Mouse (Mus musculus) brown adipose tissue, adult 24 weeks (tissue): ENCODE data around the gene Ahctf1. TPM values are rescaled to one million over a fixed set of nuclear protein-coding genes. Genes with fewer than 3 reads are reported as not detected.
"Not testable (repeated sequence)": the region's sequence is repeated elsewhere in the genome, so short reads cannot be mapped to it uniquely, and the experiment has no call there.

ENCODE experiments used
- H3K27ac ChIP-seq: fragments of 200-500 bp; replicated peaks from 2 replicates; pipeline ENCODE4 v1.5.1; 2012; ENCODE audit warnings: low read depth, mild to moderate bottlenecking, low read length
- H3K4me1 ChIP-seq: fragments of 200-500 bp; 2 replicates; pipeline ENCODE4 v1.6.1; 2012; ENCODE audit warnings: low read length, mixed read lengths; ENCODE audit not compliant: control insufficient read depth, insufficient read depth, insufficient read length
- H3K4me3 ChIP-seq: fragments of 200-500 bp; 2 replicates; pipeline ENCODE4 v1.5.1; 2012; ENCODE audit warnings: low read depth, mild to moderate bottlenecking, low read length, moderate library complexity; ENCODE audit not compliant: insufficient read depth
- polyA plus RNA-seq: library from polyadenylated mRNA; stranded (reverse); fragments of >200 nt; gene quantifications from 2 replicates; pipeline ENCODE4 v1.2.4, GENCODE M21; 2012; ENCODE audit not compliant: missing spikeins, insufficient read depth, insufficient read length

The Ahctf1 gene
- polyA plus RNA-seq, 1 experiment = 8.3 TPM

- no peak overlapping the region for H3K27ac ChIP-seq
- H3K4me3 ChIP-seq = no peak overlapping the region
- H3K4me1 ChIP-seq = no peaks in the 10 kb centered on the region
Observed at GRCm38 (mm10) chr1:179756477-179756876, 47.0 kb downstream of the Ahctf1 start.

GRCm38 (mm10) chr1:179753006-179753405, 50.5 kb downstream of the Ahctf1 start:
- H3K4me3 ChIP-seq = no peak overlapping the region
- no peak overlapping the region for H3K27ac ChIP-seq
- no peaks in the 10 kb centered on the region for H3K4me1 ChIP-seq

DNA sequence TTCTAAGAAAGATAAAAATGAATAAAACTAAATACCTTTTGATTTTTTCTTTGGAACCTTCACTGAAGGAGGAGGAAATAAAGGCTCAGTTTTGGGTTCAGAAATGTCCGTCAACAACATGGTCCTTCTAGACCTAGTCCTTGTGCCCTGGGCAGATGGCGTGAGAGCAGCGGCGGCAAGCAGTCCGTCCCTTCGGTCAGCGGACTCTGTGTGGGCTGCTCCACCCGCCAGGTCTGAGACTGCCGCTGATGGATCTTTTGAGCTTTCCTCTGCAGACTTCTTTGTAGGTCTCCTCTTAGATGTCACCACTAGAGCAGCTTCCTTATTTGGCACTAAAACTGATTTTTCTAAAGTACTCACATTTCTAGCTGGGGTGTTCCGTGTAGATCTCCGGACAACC, 51.2 kb downstream of the Ahctf1 start:
- no peak overlapping the region for H3K4me3 ChIP-seq
- no peaks in the 10 kb centered on the region for H3K4me1 ChIP-seq
- H3K27ac ChIP-seq = no peak overlapping the region

- no peaks in the 10 kb centered on the region for H3K4me1 ChIP-seq
- H3K27ac ChIP-seq = no peak within 1 kb of the TSS
- no peak within 1 kb of the TSS for H3K4me3 ChIP-seq
Observed at GRCm38 (mm10) chr1:179745171-179745570, 58.3 kb downstream of the Ahctf1 start, which contains the start of gene Kif28. Kif28 (minus strand) TSS chr1:179745271.

DNA sequence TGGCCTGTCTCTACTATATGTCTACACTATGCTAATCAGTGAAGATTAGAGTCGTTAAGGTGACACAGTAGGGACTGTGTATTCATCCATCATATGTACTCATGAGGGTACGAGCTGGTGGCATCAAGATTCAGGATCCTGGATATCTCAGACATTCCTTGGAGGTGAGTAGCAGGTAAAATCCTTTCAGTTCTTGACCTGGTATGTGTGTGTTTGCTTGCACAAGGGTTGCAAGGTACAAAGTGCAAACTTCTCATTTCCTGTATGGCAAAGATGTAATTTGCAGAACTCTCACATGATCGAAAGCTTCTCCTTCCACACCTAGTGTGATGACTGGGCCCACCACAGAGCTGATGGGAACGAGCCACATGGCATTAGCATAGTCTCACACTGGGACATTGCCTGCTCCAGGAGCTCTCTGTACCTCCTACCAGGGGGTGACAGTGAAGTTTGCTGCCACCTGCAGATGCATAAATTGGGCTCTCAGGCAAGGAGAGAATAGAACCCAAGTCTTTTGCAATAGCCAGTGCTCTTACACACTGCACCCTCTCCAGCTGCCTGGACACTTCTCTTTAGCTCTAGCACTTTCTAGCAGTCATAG, 59.8 kb downstream of the Ahctf1 start:
- Histone ChIP-seq H3K27ac (no peak overlapping the region), H3K4me3 (no peak overlapping the region), H3K4me1 (no peaks in the 10 kb centered on the region)

GRCm38 (mm10) chr1:179736483-179736882, 67.0 kb downstream of the Ahctf1 start:
- Histone ChIP-seq H3K4me1 (no peaks in the 10 kb centered on the region), H3K27ac (no peak overlapping the region), H3K4me3 (no peak overlapping the region)

GRCm38 (mm10) chr1:179734500-179735474, 68.7 kb downstream of the Ahctf1 start:
- H3K4me1 ChIP-seq = no peaks in the 10 kb centered on the region
- H3K27ac ChIP-seq = no peak overlapping the region
- no peak overlapping the region for H3K4me3 ChIP-seq

DNA sequence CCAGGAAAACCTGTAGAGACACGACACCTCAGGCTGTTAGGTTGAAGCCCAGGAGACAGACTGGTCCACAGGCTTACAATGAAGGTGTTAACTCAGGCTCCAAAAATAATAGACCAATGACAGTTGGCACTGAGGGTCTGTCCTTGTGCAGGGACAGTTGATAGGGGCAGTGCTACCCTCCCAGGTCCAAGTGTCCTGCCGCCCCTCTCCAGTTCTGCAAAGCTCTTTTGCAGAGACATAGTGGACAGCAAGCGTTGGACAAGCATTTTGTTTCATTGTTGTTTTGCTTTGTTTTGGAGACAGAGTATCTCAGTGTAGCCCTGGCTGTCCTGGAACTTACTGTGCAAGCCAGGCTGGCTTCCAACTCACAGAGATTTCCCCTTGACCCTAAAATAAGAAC, 72.1 kb downstream of the Ahctf1 start:
- H3K4me1 ChIP-seq = no peaks in the 10 kb centered on the region
- H3K27ac ChIP-seq = no peak overlapping the region

DNA sequence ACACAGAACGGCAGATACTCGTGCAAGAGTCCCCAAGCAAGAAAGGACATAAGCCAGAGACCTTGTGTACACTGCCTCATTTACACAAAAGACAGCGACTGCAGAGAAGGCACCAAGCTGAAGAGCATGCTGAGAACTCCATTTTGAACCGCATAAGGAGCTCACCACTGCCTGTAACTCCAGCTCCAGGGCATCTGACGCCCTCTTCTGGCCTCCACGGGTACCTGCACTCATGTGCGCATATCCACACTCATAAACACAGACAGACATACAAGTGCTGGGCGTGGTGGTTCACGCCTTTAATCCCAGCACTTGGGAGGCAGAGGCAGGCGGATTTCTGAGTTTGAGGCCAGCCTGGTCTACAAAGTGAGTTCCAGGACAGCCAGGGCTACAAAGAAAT, 74.8 kb downstream of the Ahctf1 start:
- no peak overlapping the region for H3K27ac ChIP-seq
- H3K4me1 ChIP-seq = no peaks in the 10 kb centered on the region
- no peak overlapping the region for H3K4me3 ChIP-seq

More for the DNA sequence above, 72.1 kb downstream of the Ahctf1 start:
- no peak overlapping the region for H3K4me3 ChIP-seq

- no peak overlapping the region for H3K27ac ChIP-seq
- no peak overlapping the region for H3K4me3 ChIP-seq
- no peaks in the 10 kb centered on the region for H3K4me1 ChIP-seq
Observed at GRCm38 (mm10) chr1:179722811-179723469, 80.5 kb downstream of the Ahctf1 start.

DNA sequence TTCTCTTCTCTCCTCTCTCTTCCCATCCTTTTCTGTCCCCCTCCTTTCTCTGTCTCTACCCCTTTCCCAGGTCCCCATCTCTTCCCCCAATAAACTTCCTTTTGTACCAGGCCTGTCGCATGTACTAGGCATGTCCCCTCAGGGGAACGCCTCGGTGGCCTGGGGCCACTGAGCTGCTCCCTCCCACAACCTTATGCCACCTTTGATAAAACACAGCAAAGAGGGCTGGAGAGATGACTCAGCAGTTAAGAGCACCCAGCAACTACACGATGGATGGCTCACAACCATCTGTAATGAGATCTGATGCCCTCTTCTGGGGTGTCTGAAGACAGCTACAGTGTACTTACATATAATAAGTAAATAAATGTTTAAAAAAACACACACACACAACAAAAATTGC, 87.7 kb downstream of the Ahctf1 start:
- no peaks in the 10 kb centered on the region for H3K4me1 ChIP-seq
- H3K4me3 ChIP-seq = no peak overlapping the region

DNA sequence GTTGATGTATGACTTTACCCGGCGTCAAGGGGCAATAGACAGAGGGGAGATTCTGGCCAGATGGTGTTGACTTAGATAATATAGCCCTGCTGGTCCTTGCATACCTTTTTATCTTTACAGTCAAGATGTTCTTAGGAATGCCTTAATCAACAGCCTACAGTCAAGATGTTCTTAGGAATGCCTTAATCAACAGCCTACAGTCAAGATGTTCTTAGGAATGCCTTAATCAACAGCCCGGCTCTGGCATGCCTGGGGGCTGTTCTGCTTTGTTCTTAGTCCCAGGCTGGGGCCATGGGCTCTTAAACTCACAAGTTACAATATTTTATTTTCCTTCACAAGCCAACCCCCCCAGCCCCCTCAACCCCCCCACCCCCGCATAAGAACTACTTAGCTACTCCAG, 88.2 kb downstream of the Ahctf1 start:
- H3K4me1 ChIP-seq, H3K4me3 ChIP-seq, H3K27ac ChIP-seq: not testable (repeated sequence)

More for the DNA sequence above, 87.7 kb downstream of the Ahctf1 start:
- no peak overlapping the region for H3K27ac ChIP-seq

DNA sequence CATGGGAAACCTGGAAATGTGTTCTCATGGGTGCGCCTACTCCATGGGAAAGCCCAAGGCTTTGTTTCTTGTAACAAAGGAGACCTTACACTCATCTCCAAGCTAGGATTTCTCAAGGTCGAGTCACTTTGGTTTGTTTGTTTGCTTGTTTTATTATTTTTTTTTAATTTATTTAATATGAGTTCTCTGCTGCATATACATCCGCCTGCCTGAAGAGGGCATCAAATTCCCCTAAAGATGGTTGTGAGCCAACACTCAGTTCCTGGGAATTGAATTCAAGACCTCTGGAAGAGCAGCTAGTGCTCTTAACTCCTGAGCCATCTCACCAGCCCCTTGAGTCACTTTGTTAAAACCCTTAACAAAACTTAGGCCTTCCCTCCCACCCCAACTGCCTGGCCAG, 90.1 kb downstream of the Ahctf1 start:
- no peak overlapping the region for H3K4me3 ChIP-seq
- no peak overlapping the region for H3K27ac ChIP-seq
- H3K4me1 ChIP-seq = no peaks in the 10 kb centered on the region

DNA sequence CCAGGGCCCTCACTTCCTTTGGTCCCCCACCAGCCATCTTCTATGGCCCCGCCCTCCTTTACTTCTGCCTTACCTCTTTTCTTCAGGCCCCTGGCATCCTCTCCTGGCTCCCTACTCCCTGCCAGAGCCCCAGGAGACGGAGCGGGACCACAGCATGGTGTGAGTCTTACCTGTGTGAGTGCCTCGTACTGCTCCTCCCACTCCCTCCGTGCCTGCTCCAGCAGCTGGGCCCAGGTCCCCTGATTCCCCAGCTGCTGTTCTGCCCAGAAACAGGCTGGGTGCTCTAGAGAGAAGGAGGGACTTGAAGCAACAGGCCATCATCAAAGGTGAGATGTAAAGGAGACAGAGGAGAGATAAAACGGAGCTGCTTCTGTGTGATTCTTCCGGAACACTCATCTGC, 90.8 kb downstream of the Ahctf1 start:
- no peak overlapping the region for H3K4me3 ChIP-seq
- no peak overlapping the region for H3K27ac ChIP-seq
- no peaks in the 10 kb centered on the region for H3K4me1 ChIP-seq

- Histone ChIP-seq H3K4me3 (no peak overlapping the region), H3K27ac (no peak overlapping the region), H3K4me1 (no peaks in the 10 kb centered on the region)
Observed at GRCm38 (mm10) chr1:179710739-179711138, 92.7 kb downstream of the Ahctf1 start.
